Mouse (Mus musculus): ENCODE data around the gene Kcnb1. TPM values are rescaled to one million over a fixed set of nuclear protein-coding genes. Genes with fewer than 3 reads are reported as not detected.

The Kcnb1 gene
- polyA plus RNA-seq, 2 experiments = 0.03 to 0.15 TPM

DNA sequence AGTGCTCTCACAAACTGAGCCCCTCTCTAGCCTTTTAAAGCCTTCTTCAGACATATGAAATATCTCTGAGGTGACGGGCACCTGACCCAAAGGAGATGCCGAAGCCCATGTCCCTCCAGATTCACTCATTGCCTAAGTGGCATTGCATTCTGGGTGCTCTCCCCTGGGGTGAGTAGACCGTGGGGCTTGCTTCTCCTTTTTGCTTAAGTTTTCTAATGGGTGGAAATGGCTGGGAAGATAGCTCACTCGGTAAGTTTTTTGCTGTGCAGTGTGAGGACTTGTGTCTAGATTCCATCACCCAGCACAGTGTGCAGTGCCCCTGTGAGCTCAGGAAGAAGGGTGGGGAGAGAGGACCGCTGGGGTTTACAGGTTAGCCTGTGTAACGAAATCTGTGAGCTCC, 122.4 kb downstream of the Kcnb1 start:
- Histone ChIP-seq H3K4me1 (replicated peaks; ENCODE audit: control insufficient read depth in 2 of 2, insufficient read depth in 2 of 2, low read length in 1 of 2) (peaks cover 2 to 18% of the 10 kb centered on the region in 2 experiments; a peak in 3 of 4 replicates), H3K27ac (no peak overlapping the region), H3K27me3 (ENCODE audit: control insufficient read depth, insufficient read depth, low read length) (no peaks in the 10 kb centered on the region), H3K4me3 (ENCODE audit: insufficient read depth in 1 of 2, low read depth in 2 of 2, low read length in 2 of 2) (no peak overlapping the region), H3K36me3 (replicated peaks; ENCODE audit: control insufficient read depth, insufficient read depth, low read depth) (peaks cover 25% of the 10 kb centered on the region), H3K4me2 (ENCODE audit: low read depth) (no peak overlapping the region), H3K9ac (replicated peaks) (no peak overlapping the region), H3K9me3 (ENCODE audit: control insufficient read depth, low read length) (no peaks in the 10 kb centered on the region)
- TF ChIP-seq EP300 (IDR thresholded peaks at IDR 0.05; ENCODE audit: low read depth) (no peak), CTCF (IDR thresholded peaks at IDR 0.05; ENCODE audit: low read depth) (no peak)
- DNase-seq (ENCODE audit: low read depth in 3 of 3, low spot score in 3 of 3) (no peak), ATAC-seq (ENCODE audit: insufficient read depth) (no peak)
- 22% methylated on average over 6 of the region's 6 CpGs for WGBS (ENCODE audit: insufficient replicate concordance)

DNA sequence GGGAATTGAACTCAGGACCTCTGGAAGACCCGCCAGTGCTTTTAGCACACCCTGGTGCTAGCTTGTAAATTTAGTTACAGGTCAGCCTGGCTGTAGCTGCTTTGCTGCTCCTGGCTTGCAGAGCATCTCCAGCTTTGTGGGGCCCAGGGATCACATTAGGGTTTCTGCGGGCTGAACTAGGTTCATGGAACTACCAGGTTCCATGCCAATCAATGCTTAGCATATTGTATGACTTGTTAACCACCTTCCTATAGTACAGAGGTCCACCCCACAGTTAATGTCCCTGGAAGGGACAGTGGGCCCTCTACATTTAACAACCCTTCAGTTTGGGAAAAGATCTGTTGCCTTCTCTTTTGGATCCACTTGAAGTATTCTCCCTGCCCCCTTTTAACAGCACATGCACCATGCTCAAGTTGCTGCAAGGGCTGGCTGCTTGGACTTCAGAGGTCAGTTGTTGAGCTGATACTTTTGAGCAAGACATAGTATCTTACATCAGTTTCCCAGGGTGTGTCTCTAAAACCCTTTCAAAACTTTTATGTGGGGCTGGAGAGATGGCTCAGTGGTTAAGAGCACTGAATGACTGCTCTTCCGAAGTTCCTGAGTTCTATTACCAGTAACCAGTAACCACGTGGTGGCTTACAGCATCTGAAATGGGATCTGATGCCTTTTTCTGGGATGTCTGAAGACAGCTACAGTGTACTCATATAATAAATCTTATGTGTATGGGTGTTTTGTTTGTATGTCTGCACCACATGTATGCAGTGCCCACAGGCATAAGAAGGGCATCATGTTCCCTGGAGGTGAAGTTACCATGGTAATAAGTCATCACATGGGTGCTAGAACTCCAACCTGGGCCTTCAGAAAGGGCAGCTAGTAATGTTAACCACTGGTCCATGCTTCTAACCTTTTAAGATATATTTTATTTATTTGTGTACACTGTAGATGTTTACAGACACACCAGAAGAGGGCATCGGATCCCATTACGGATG, 123.1 kb downstream of the Kcnb1 start:
- no peaks in the 10 kb centered on the region for H3K9me3 ChIP-seq (ENCODE audit: control insufficient read depth, low read length)
- 17% methylated on average over 6 of the region's 6 CpGs for WGBS (ENCODE audit: insufficient replicate concordance)
- ATAC-seq (ENCODE audit: insufficient read depth) = no peak

DNA sequence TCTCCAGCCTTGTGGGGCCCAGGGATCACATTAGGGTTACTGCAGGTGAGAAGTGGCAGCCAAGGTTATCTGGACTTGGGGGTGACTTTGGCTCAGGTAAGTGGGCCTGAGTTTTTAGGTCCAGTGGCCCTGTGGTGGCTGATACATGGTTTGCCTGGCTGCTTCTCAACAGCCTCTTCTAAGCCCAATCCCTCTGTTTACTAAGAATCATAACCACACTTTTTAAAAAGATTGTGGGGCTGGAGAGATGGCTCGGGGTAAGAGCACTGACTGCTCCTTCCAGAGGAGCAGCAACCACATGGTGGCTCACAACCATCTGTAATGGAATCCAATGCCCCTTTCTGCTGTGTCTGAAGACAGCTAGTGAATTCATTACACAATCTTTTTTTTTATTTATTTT, 123.9 kb downstream of the Kcnb1 start:
- peak overlapping the region; percentile 26 to 70 for H3K4me3 ChIP-seq (ENCODE audit: insufficient read depth in 1 of 2, low read depth in 2 of 2, low read length in 2 of 2)
- peak overlapping the region; percentile 39; the same call in 1 of the 2 replicates for H3K9ac ChIP-seq (replicated peaks)

More for the DNA sequence above, 123.1 kb downstream of the Kcnb1 start:
- peaks cover 25% of the 10 kb centered on the region for H3K36me3 ChIP-seq (replicated peaks; ENCODE audit: control insufficient read depth, insufficient read depth, low read depth)
- H3K27me3 ChIP-seq (ENCODE audit: control insufficient read depth, insufficient read depth, low read length) = no peaks in the 10 kb centered on the region
- peaks cover 2 to 18% of the 10 kb centered on the region in 2 experiments; a peak in 3 of 4 replicates for H3K4me1 ChIP-seq (replicated peaks; ENCODE audit: control insufficient read depth in 2 of 2, insufficient read depth in 2 of 2, low read length in 1 of 2)
- no peak for DNase-seq (ENCODE audit: low read depth in 3 of 3, low spot score in 3 of 3)
- H3K4me3 ChIP-seq (ENCODE audit: insufficient read depth in 1 of 2, low read depth in 2 of 2, low read length in 2 of 2) = no peak overlapping the region
- H3K9ac ChIP-seq (replicated peaks) = no peak overlapping the region
- peak overlapping the region; percentile 34 for H3K27ac ChIP-seq
- TF ChIP-seq EP300 (IDR thresholded peaks at IDR 0.05; ENCODE audit: low read depth) (no peak), CTCF (IDR thresholded peaks at IDR 0.05; ENCODE audit: low read depth) (0 out of 2 replicates have a peak, but pooled peaks have one; percentile 10)
- H3K4me2 ChIP-seq (ENCODE audit: low read depth) = no peak overlapping the region

DNA sequence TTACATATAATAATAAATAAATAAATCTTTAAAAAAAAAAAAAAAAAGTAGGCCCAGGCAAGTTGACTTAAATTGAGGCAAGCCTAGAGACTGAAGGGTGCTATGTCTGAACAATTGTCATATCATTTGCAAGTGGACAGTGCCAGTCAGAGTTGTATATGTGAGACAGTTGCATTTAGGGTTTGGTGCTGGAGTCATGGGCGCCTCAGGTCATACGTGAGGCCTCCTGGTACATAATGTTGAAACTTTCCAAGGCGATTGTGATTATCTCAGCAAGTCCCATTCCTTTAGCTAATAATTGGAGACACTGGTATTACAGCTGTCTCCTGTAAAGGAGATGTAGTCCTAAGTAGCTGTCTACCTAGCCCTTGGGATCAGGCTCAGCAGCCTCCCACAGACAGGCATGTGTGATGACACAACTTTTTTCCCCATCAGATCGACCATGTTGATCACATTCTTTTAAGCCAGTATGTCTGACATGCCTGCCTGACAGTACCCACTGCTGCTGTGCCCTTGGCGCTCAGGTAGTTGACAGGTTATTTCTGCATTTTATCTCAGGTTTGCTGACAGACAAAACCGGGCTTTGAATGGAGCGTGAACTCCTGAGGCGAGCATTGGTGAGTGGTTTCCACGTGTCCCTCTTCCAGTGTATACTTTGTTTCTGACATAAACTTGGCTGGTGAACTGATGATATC, 125.2 kb downstream of the Kcnb1 start:
- peak overlapping the region; percentile 70 to 85 for H3K4me3 ChIP-seq (ENCODE audit: insufficient read depth in 1 of 2, low read depth in 2 of 2, low read length in 2 of 2)
- H3K27me3 ChIP-seq (ENCODE audit: control insufficient read depth, insufficient read depth, low read length) = no peaks in the 10 kb centered on the region
- H3K4me2 ChIP-seq (ENCODE audit: low read depth) = peak overlapping the region; percentile 78
- H3K4me1 ChIP-seq (replicated peaks; ENCODE audit: control insufficient read depth in 2 of 2, insufficient read depth in 2 of 2, low read length in 1 of 2) = peaks cover 14 to 19% of the 10 kb centered on the region in 2 experiments
- TF ChIP-seq EP300 (IDR thresholded peaks at IDR 0.05; ENCODE audit: low read depth) (no peak), CTCF (IDR thresholded peaks at IDR 0.05; ENCODE audit: low read depth) (no peak)
- H3K36me3 ChIP-seq (replicated peaks; ENCODE audit: control insufficient read depth, insufficient read depth, low read depth) = peaks cover 25% of the 10 kb centered on the region
- 4% methylated on average over 9 of the region's 9 CpGs for WGBS (ENCODE audit: insufficient replicate concordance)
- no peak for ATAC-seq (ENCODE audit: insufficient read depth)
- H3K9ac ChIP-seq (replicated peaks) = peak overlapping the region; percentile 94
- DNase-seq (ENCODE audit: low read depth in 3 of 3, low spot score in 3 of 3) = no peak
- H3K9me3 ChIP-seq (ENCODE audit: control insufficient read depth, low read length) = no peaks in the 10 kb centered on the region
- H3K27ac ChIP-seq = peak overlapping the region; percentile 88

More for the DNA sequence above, 123.9 kb downstream of the Kcnb1 start:
- Histone ChIP-seq H3K4me2 (ENCODE audit: low read depth) (peak overlapping the region; percentile 78), H3K9me3 (ENCODE audit: control insufficient read depth, low read length) (no peaks in the 10 kb centered on the region), H3K27ac (peak overlapping the region; percentile 88), H3K36me3 (replicated peaks; ENCODE audit: control insufficient read depth, insufficient read depth, low read depth) (peaks cover 25% of the 10 kb centered on the region), H3K27me3 (ENCODE audit: control insufficient read depth, insufficient read depth, low read length) (no peaks in the 10 kb centered on the region), H3K4me1 (replicated peaks; ENCODE audit: control insufficient read depth in 2 of 2, insufficient read depth in 2 of 2, low read length in 1 of 2) (peaks cover 4 to 16% of the 10 kb centered on the region in 2 experiments)
- no peak for DNase-seq (ENCODE audit: low read depth in 3 of 3, low spot score in 3 of 3)
- 19% methylated on average over 1 of the region's 1 CpGs for WGBS (ENCODE audit: insufficient replicate concordance)
- TF ChIP-seq EP300 (IDR thresholded peaks at IDR 0.05; ENCODE audit: low read depth) (no peak), CTCF (IDR thresholded peaks at IDR 0.05; ENCODE audit: low read depth) (no peak)
- ATAC-seq (ENCODE audit: insufficient read depth) = no peak
